Mouse (Mus musculus): Measurements from ENCODE around the gene Maco1. TPM values are rescaled to one million over a fixed set of nuclear protein-coding genes. Genes with fewer than 3 reads are reported as not detected.
"Not testable (repeated sequence)": the region's sequence is repeated elsewhere in the genome, so short reads cannot be mapped to it uniquely, and the experiment has no call there.

Maco1 gene
- total RNA-seq, 2 experiments from 2014 or later, result 19.9 to 21.3 TPM

- no peak for DNase-seq
Measured at GRCm38 (mm10) chr4:134861884-134862283, 8.7 kb upstream of the Maco1 start.

- no peak for DNase-seq
Measured at GRCm38 (mm10) chr4:134858494-134858893, 5.3 kb upstream of the Maco1 start.

GRCm38 (mm10) chr4:134856501-134856900 lies 3.4 kb upstream of the Maco1 start:
- DNase-seq, result no peak

GRCm38 (mm10) chr4:134856056-134856455 lies 2.9 kb upstream of the Maco1 start:
- no peak for DNase-seq

GRCm38 (mm10) chr4:134855371-134855770 lies 2.2 kb upstream of the Maco1 start:
- no peak for DNase-seq

- peak; percentile 94 to 95 for DNase-seq
Measured at GRCm38 (mm10) chr4:134853637-134854485, 716 bp upstream of the Maco1 start.

DNA sequence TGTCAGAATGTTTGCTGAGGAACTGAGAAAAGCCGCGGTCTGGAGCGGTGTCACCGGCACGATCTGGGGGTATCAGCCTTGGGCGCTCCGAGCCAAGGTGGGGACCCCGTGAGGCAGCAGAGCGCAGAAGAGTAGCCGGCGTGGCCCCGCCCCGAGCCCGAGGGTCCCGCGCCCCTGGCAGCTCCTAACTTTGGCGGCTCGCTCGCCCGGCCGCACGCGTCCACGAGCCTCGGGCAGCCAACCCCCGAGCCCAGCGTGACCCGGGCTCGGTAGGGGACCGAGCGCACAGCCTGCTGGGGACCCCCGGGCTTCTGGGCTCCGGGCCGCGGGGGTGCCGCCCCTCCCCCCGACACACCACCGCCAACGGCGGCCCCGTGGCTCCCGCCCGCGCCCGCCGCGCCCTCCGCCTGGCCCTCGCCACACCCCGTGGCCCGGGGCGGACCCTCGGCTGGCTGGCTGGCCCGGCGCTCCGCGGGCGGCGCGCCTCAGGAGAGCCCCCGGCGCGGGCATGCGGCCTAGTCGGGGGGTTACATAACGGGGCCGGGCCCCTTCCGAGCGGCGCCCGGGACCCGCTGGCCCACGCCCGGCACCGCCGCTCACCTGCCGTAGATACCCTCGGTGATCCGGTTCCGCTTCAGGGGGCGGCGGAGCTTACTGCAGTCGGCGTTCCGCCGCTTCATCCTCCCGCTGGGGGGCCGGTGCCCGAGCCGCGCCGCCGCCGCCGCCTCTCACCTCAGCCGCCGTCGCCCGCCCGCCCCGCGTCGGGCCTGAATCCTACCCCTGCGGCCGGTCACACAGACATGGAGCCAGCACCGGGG lies 498 bp downstream of the Maco1 start:
- DNase-seq, result peak in 1 of 2 experiments; percentile 32

DNA sequence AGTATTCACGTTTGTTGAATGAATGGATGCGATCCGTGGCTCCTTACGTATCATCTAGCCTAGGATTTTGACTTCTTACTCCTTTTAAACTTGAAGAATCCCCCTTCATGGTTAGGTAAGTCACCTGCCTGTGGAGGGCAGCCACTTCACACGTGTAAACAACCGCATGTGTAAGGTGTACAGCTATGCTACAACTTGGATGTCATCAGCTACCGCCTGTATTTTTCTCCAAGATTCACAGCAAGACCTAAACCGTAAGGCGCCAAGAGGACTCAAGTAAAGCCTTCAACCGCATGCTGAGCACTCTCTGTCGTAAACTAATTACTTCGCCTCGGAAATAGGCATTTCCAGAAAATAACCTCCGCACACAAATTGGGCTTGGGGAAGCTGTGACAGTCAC lies 1.3 kb downstream of the Maco1 start:
- DNase-seq, result peak in 1 of 2 experiments; percentile 30

DNA sequence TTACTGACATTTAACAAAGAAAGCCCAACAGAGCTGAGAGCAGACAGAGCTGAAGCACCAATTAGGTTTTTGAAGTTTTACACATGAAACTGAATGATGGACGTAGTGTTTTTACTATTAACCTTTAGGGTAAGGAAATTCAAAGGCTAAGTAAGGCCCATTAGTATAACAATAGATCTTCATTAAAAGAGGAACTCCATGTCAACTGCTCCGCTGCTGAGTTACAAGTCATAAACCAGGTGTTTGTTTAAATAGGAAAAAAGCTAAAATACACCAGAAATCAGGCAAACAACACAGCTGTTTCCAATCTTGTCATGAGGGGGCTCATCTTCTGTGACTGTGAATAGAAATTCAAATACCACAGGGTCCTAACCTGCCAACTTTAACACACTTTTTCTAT lies 1.9 kb downstream of the Maco1 start:
- no peak for DNase-seq

DNA sequence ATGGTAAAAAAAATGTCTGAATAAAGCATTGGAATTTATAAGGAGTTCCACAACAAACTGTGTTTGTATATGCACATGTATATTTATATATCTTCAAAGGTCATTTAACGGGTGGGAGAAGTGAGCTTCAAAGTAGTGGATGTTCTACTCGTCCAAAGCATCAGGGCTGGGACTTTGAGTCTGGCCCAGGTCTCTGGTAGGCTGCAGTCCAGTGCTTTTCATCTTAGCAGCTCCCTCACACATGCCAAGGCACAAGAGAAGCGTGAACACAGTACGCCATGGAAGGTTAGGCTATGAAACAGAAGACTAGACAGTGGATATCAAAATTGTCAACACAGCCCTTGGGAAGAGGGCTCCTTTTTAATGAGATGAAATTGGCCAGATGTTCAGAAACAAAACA lies 2.6 kb downstream of the Maco1 start:
- no peak for DNase-seq

- peak; percentile 34 to 38 for DNase-seq
Measured at GRCm38 (mm10) chr4:134847587-134847986, 5.6 kb downstream of the Maco1 start.

- DNase-seq, result peak in 1 of 2 experiments; percentile 52
Measured at GRCm38 (mm10) chr4:134843566-134843965, 9.6 kb downstream of the Maco1 start.

- no peak for DNase-seq
Measured at GRCm38 (mm10) chr4:134840231-134840630, 12.9 kb downstream of the Maco1 start.

- not testable (repeated sequence) for DNase-seq
Measured at GRCm38 (mm10) chr4:134838706-134839105, 14.4 kb downstream of the Maco1 start.

- DNase-seq, result no peak
Measured at GRCm38 (mm10) chr4:134838221-134838620, 14.9 kb downstream of the Maco1 start.

- DNase-seq, result no peak
Measured at GRCm38 (mm10) chr4:134835486-134835885, 17.7 kb downstream of the Maco1 start.

GRCm38 (mm10) chr4:134831934-134832333 lies 21.2 kb downstream of the Maco1 start:
- DNase-seq, result no peak

DNA sequence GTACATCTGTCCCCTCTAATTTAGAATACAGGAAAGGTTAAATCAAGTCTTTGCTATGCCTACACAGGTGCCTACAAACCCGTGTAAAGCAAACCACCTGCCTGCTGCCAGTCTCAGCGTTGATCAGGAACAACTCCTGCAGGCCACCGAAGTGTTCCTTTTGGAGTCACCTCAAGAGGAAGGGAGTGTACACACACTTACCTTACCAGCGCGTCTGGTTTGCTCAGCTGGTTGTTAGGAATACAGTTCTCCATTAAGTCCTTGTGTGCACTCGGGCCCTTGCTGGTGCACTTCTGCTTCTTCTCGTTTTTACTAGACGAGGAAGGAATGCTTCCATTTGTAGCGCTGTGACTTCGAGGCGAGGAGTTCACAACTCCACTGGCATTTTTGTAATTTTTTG lies 25.3 kb downstream of the Maco1 start:
- DNase-seq, result no peak

DNA sequence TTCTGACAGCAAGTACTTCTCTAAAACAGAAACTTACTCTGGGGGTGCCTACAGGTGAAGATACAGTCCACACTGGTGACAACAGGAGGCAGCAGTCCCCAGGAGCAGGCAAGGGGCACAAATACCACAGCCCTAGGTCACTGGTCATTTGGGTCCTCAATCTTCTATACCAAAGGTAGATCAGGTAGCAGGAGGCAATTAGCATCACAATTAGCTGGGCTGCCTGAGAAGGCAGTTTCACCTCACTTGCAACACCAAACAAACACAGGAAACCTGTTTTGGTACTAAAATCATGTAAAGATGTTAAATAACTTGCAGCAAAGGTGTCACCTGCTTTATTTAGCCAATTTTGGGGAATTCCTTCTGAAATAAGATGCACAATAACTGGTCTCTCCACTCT lies 26.8 kb downstream of the Maco1 start:
- no peak for DNase-seq

GRCm38 (mm10) chr4:134825864-134826263 lies 27.3 kb downstream of the Maco1 start:
- DNase-seq, result not testable (repeated sequence)

DNA sequence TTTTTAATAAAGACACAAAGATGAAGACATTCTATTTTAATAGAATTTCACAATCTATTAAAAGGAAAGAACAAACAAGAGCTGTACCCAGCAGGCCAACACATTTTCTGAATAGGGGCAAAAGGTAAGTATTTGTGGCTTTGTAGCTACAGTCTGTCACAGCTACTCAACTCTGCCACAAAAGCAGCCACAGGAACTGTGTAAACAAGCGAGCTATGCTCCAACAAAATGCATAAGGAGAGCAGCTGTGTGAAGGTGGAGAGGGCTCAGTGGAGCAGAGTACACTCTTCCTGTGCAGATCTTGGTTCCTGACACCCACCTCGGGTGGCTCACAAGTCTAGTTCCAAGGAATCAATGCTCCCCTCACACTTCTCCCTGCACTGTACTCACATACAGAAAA lies 29.6 kb downstream of the Maco1 start:
- no peak for DNase-seq

- DNase-seq, result no peak
Measured at GRCm38 (mm10) chr4:134821061-134821460, 32.1 kb downstream of the Maco1 start.

- DNase-seq, result no peak
Measured at GRCm38 (mm10) chr4:134817706-134818105, 35.4 kb downstream of the Maco1 start.

All from heart, adult 18-20 months (tissue).